Mouse (Mus musculus): Measurements from ENCODE around the gene Brcc3. TPM values are rescaled to one million over a fixed set of nuclear protein-coding genes. Genes with fewer than 3 reads are reported as not detected.
"Not testable (repeated sequence)": the region's sequence is repeated elsewhere in the genome, so short reads cannot be mapped to it uniquely, and the experiment has no call there.

Gene Brcc3
- polyA plus RNA-seq, 1 experiment from 2014 or later: 35.1 TPM

DNA sequence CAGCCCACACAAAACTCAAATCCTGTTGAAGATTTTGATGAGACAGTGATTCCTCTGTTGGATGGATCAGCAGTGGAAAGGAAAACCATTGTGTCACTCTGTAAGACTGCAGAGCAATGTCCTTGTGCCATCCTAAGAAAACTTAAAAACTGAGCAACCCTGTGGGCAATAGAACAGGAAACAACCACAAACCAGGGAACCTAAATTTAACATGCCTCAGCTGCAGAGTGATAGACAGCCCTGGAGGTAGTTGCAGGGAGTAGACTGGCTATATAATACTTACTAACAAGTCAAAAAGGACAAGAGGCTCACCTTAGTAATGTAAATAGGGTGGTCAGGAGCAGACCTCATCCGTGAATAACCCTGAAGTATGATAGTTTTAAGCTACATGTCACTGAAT, 38.2 kb downstream of the Brcc3 start:
- Histone ChIP-seq H3K27me3 (no peaks in the 10 kb centered on the region), H3K4me2 (no peak overlapping the region), H3K36me3 (replicated peaks) (0 out of 2 replicates have a peak, but pooled peaks cover 8% of the 10 kb centered on the region), H3K9ac (no peak overlapping the region), H3K4me3 (replicated peaks) (no peak overlapping the region), H3K9me3 (replicated peaks) (no peaks in the 10 kb centered on the region), H3K4me1 (replicated peaks) (no peaks in the 10 kb centered on the region), H3K27ac (replicated peaks) (no peak overlapping the region)
- no peak for ATAC-seq (ENCODE audit: insufficient read depth)
- WGBS (ENCODE audit: insufficient replicate concordance): 55% methylated on average over 1 of the region's 1 CpGs

DNA sequence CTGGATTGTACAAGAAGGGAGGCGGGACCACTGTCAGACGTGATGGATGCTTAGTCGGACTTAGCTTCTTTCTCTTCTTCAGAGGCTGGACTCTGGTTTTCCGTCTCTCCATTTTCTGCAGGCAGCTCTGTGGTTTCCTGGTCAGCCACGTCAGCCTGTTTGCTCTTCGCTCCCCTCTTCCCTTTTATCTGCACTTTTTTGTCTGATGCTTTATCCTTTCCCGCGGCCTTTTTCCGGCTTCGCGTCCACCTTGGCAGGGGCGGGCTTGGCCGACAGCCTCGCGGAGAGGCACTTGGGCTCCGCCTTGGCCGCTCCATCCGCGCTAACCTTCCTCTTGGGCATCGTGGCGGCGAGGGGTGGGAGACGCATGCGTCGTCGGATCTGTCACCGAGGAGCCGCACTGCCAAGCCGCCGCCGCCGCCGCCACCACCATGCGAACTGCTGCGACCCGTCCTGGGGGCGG, 58.8 kb downstream of the Brcc3 start:
- H3K4me1 ChIP-seq (replicated peaks); H3K36me3 ChIP-seq (replicated peaks); H3K27me3 ChIP-seq; H3K9me3 ChIP-seq (replicated peaks); H3K27ac ChIP-seq (replicated peaks); H3K9ac ChIP-seq: not testable (repeated sequence)
- Histone ChIP-seq H3K4me3 (replicated peaks) (peak overlapping the region; percentile 44), H3K4me2 (peak overlapping the region; percentile 64)
- 0 out of 2 replicates have a peak, but pooled peaks have one; percentile 49 for ATAC-seq (ENCODE audit: insufficient read depth)
- WGBS (ENCODE audit: insufficient replicate concordance): 20% methylated on average over 37 of the region's 37 CpGs

DNA sequence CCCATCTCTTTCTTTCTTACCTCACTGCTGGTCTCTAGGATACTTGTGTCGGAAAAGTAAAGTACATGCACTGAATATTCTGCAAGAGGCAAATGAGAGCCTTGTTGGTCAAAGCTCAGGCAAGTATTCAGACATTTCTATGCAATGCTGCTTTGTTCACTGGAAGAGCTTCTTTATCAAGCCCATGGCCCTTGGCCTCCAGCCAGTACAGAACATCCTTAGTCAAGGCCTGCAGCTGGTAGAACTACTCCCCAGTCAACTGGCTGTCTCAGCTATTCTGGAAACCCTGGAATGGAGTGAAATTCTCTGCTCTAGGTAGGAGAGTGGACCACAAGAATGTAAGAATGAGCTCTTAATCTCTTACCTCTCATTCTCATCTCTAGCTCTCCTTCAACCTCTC, 73.5 kb downstream of the Brcc3 start:
- H3K27me3 ChIP-seq: no peaks in the 10 kb centered on the region
- no peak overlapping the region for H3K9ac ChIP-seq
- WGBS (ENCODE audit: insufficient replicate concordance): 67% methylated on average over 1 of the region's 1 CpGs
- H3K4me2 ChIP-seq: no peak overlapping the region
- no peak overlapping the region for H3K4me3 ChIP-seq (replicated peaks)
- H3K36me3 ChIP-seq (replicated peaks): no peaks in the 10 kb centered on the region
- H3K27ac ChIP-seq (replicated peaks): no peak overlapping the region
- H3K4me1 ChIP-seq (replicated peaks): no peaks in the 10 kb centered on the region
- H3K9me3 ChIP-seq (replicated peaks): no peaks in the 10 kb centered on the region
- ATAC-seq (ENCODE audit: insufficient read depth): no peak

Other genes with a start within 250 kb of the Brcc3 start
- 22.0 and 27.0 TPM in 2 replicates for gene Fundc2, start 34.2 kb upstream of the Brcc3 start, polyA plus RNA-seq (2015; fragmentation: Nextera tagmentation; extraction: Ambion mirVana)
- 1.6 and 2.8 TPM in 2 replicates for gene F8, start 34.0 kb upstream of the Brcc3 start, polyA plus RNA-seq (2015; fragmentation: Nextera tagmentation; extraction: Ambion mirVana)
- 10.2 and 12.9 TPM in 2 replicates for gene Cmc4, start within 50 bp of the Brcc3 start, polyA plus RNA-seq (2015; fragmentation: Nextera tagmentation; extraction: Ambion mirVana)
- 5.0 and 5.8 TPM in 2 replicates for gene Mtcp1, start within 50 bp of the Brcc3 start, polyA plus RNA-seq (2015; fragmentation: Nextera tagmentation; extraction: Ambion mirVana)
- gene Vbp1, start 97.7 kb downstream of the Brcc3 start, polyA plus RNA-seq (2015; fragmentation: Nextera tagmentation; extraction: Ambion mirVana): 91.2 and 113 TPM in 2 replicates
- 0.10 TPM in 1 of 2 replicates, not detected in the other for gene Rab39b, start 161.6 kb downstream of the Brcc3 start, polyA plus RNA-seq (2015; fragmentation: Nextera tagmentation; extraction: Ambion mirVana)

All from liver, embryonic 15.5 days (tissue).